Mouse (Mus musculus): ENCODE data around the gene Rab5c. TPM values are rescaled to one million over a fixed set of nuclear protein-coding genes. Genes with fewer than 3 reads are reported as not detected.
A peak's percentile ranks its signal among the peaks of the same experiment; 100 is the strongest.

The Rab5c gene
- total and polyA plus RNA-seq, 2 experiments from 2014 or later = 34.4 to 250 TPM

- 6% methylated on average over 23 of the region's 23 CpGs for WGBS
- ATAC-seq (ENCODE audit: low FRiP score) (0 out of 2 replicates have a peak, but pooled peaks have one; percentile 13), DNase-seq (ENCODE audit: low spot score) (peak; percentile 38)
- Histone ChIP-seq H3K9me3 (ENCODE audit: low read length) (no peaks in the 10 kb centered on the region), H3K27me3 (ENCODE audit: insufficient read depth, low read length) (peaks cover 8% of the 10 kb centered on the region; the same call in 1 of the 2 replicates), H3K36me3 (ENCODE audit: insufficient read depth, low read length) (no peaks in the 10 kb centered on the region), H3K4me2 (ENCODE audit: low read depth, low read length, poor library complexity, severe bottlenecking) (peak overlapping the region; percentile 20; the same call in 1 of the 2 replicates), H3K4me1 (ENCODE audit: insufficient read depth, low read length) (no peaks in the 10 kb centered on the region), H3K9ac (replicated peaks; ENCODE audit: low read length, poor library complexity, severe bottlenecking) (0 out of 2 replicates have a peak overlapping the region, but pooled peaks have one; percentile 29), H3K27ac (ENCODE audit: low read depth, low read length) (no peak overlapping the region), H3K4me3 (ENCODE audit: low read depth, low read length) (no peak overlapping the region)
- no peak for TF ChIP-seq CTCF (IDR thresholded peaks at IDR 0.05)
Observed at GRCm38 (mm10) chr11:100673169-100673568, 64.8 kb downstream of the Rab5c start.

DNA sequence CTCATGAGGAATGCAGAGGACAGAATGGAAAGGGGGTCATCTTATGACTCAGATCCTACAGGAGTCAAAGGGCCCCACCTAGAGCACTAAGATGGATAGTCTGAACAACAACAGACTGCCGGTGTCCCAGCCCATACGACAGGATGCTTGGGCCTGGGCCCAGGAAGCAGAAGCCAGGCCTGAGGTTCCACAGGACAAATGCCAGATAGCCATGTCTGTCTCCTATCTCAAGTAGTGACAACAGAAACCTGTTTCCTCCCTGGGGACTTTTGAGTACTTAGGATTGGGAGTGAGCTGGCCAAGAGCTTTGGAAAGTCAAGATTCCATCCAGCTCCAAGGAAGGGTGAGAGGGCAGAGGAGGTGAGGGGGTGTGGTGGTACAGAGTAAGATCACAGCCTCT lies 66.1 kb downstream of the Rab5c start:
- DNase-seq (ENCODE audit: low spot score) = no peak
- Histone ChIP-seq H3K4me3 (ENCODE audit: low read depth, low read length) (no peak overlapping the region), H3K4me2 (ENCODE audit: low read depth, low read length, poor library complexity, severe bottlenecking) (no peak overlapping the region), H3K36me3 (ENCODE audit: insufficient read depth, low read length) (no peaks in the 10 kb centered on the region), H3K9ac (replicated peaks; ENCODE audit: low read length, poor library complexity, severe bottlenecking) (no peak overlapping the region), H3K27me3 (ENCODE audit: insufficient read depth, low read length) (peaks cover 8% of the 10 kb centered on the region; the same call in 1 of the 2 replicates), H3K4me1 (ENCODE audit: insufficient read depth, low read length) (no peaks in the 10 kb centered on the region), H3K27ac (ENCODE audit: low read depth, low read length) (no peak overlapping the region), H3K9me3 (ENCODE audit: low read length) (no peaks in the 10 kb centered on the region)
- no peak for TF ChIP-seq CTCF (IDR thresholded peaks at IDR 0.05)
- no peak for ATAC-seq (ENCODE audit: low FRiP score)
- 88% methylated on average over 2 of the region's 2 CpGs for WGBS

- ATAC-seq (ENCODE audit: low FRiP score) (no peak), DNase-seq (ENCODE audit: low spot score) (no peak)
- H3K9me3 ChIP-seq (ENCODE audit: low read length) = no peaks in the 10 kb centered on the region
- no peak overlapping the region for H3K9ac ChIP-seq (replicated peaks; ENCODE audit: low read length, poor library complexity, severe bottlenecking)
- no peaks in the 10 kb centered on the region for H3K36me3 ChIP-seq (ENCODE audit: insufficient read depth, low read length)
- peaks cover 8% of the 10 kb centered on the region; the same call in 1 of the 2 replicates for H3K27me3 ChIP-seq (ENCODE audit: insufficient read depth, low read length)
- H3K4me1 ChIP-seq (ENCODE audit: insufficient read depth, low read length) = no peaks in the 10 kb centered on the region
- H3K27ac ChIP-seq (ENCODE audit: low read depth, low read length) = no peak overlapping the region
- H3K4me3 ChIP-seq (ENCODE audit: low read depth, low read length) = no peak overlapping the region
- 56% methylated on average over 1 of the region's 1 CpGs for WGBS
- H3K4me2 ChIP-seq (ENCODE audit: low read depth, low read length, poor library complexity, severe bottlenecking) = no peak overlapping the region
- no peak for TF ChIP-seq CTCF (IDR thresholded peaks at IDR 0.05)
Observed at GRCm38 (mm10) chr11:100671049-100671448, 67.0 kb downstream of the Rab5c start.

Other genes starting within 250 kb of the Rab5c start
- 207 and 228 TPM in 2 replicates for gene Acly, start 210.2 kb downstream of the Rab5c start, total RNA-seq (2014; rRNA removed)
- 116 and 120 TPM in 2 replicates for gene Acly, start 210.2 kb downstream of the Rab5c start, polyA plus RNA-seq (2015; fragmentation: Nextera tagmentation; extraction: Ambion mirVana)
- 0.33 and 0.71 TPM in 2 replicates for gene Ttc25, start 192.6 kb downstream of the Rab5c start, total RNA-seq (2014; rRNA removed)
- 0.96 and 1.4 TPM in 2 replicates for gene Ttc25, start 192.6 kb downstream of the Rab5c start, polyA plus RNA-seq (2015; fragmentation: Nextera tagmentation; extraction: Ambion mirVana)
- 54.7 and 68.8 TPM in 2 replicates for gene Cnp, start 163.3 kb downstream of the Rab5c start, total RNA-seq (2014; rRNA removed)
- gene Cnp, start 163.3 kb downstream of the Rab5c start, polyA plus RNA-seq (2015; fragmentation: Nextera tagmentation; extraction: Ambion mirVana) = 65.3 and 76.0 TPM in 2 replicates
- gene Nkiras2, start 119.0 kb downstream of the Rab5c start, total RNA-seq (2014; rRNA removed) = 106 and 125 TPM in 2 replicates
- gene Nkiras2, start 119.0 kb downstream of the Rab5c start, polyA plus RNA-seq (2015; fragmentation: Nextera tagmentation; extraction: Ambion mirVana) = 80.9 and 89.3 TPM in 2 replicates
- 67.1 and 75.9 TPM in 2 replicates for gene Dnajc7, start 118.0 kb downstream of the Rab5c start, total RNA-seq (2014; rRNA removed)
- gene Dnajc7, start 118.0 kb downstream of the Rab5c start, polyA plus RNA-seq (2015; fragmentation: Nextera tagmentation; extraction: Ambion mirVana) = 228 and 234 TPM in 2 replicates
- gene Zfp385c, start 45.8 kb downstream of the Rab5c start, total RNA-seq (2014; rRNA removed) = 0.66 and 2.5 TPM in 2 replicates
- 0.53 and 0.98 TPM in 2 replicates for gene Zfp385c, start 45.8 kb downstream of the Rab5c start, polyA plus RNA-seq (2015; fragmentation: Nextera tagmentation; extraction: Ambion mirVana)
- gene Dhx58, start 33.9 kb downstream of the Rab5c start, total RNA-seq (2014; rRNA removed) = 2.4 and 3.8 TPM in 2 replicates
- gene Dhx58, start 33.9 kb downstream of the Rab5c start, polyA plus RNA-seq (2015; fragmentation: Nextera tagmentation; extraction: Ambion mirVana) = 1.8 and 2.2 TPM in 2 replicates
- gene Kat2a, start 25.8 kb downstream of the Rab5c start, total RNA-seq (2014; rRNA removed) = 62.8 and 75.6 TPM in 2 replicates
- gene Kat2a, start 25.8 kb downstream of the Rab5c start, polyA plus RNA-seq (2015; fragmentation: Nextera tagmentation; extraction: Ambion mirVana) = 69.9 and 70.0 TPM in 2 replicates
- not detected in 2 replicates for gene Hspb9, start 24.4 kb downstream of the Rab5c start, total RNA-seq (2014; rRNA removed)
- not detected in 2 replicates for gene Hspb9, start 24.4 kb downstream of the Rab5c start, polyA plus RNA-seq (2015; fragmentation: Nextera tagmentation; extraction: Ambion mirVana)
- gene Kcnh4, start 21.7 kb upstream of the Rab5c start, total RNA-seq (2014; rRNA removed) = 13.7 and 19.6 TPM in 2 replicates
- 6.1 and 7.4 TPM in 2 replicates for gene Kcnh4, start 21.7 kb upstream of the Rab5c start, polyA plus RNA-seq (2015; fragmentation: Nextera tagmentation; extraction: Ambion mirVana)
- 4.5 and 6.7 TPM in 2 replicates for gene Hcrt, start 24.7 kb upstream of the Rab5c start, total RNA-seq (2014; rRNA removed)
- 5.7 and 16.8 TPM in 2 replicates for gene Hcrt, start 24.7 kb upstream of the Rab5c start, polyA plus RNA-seq (2015; fragmentation: Nextera tagmentation; extraction: Ambion mirVana)
- gene Ghdc, start 32.7 kb upstream of the Rab5c start, total RNA-seq (2014; rRNA removed) = 13.9 and 14.1 TPM in 2 replicates
- 6.5 and 6.7 TPM in 2 replicates for gene Ghdc, start 32.7 kb upstream of the Rab5c start, polyA plus RNA-seq (2015; fragmentation: Nextera tagmentation; extraction: Ambion mirVana)
- 22.5 and 25.6 TPM in 2 replicates for gene Stat5b, start 112.5 kb upstream of the Rab5c start, total RNA-seq (2014; rRNA removed)
- gene Stat5b, start 112.5 kb upstream of the Rab5c start, polyA plus RNA-seq (2015; fragmentation: Nextera tagmentation; extraction: Ambion mirVana) = 13.0 and 15.7 TPM in 2 replicates
- 5.1 and 8.5 TPM in 2 replicates for gene Stat5a, start 121.1 kb upstream of the Rab5c start, total RNA-seq (2014; rRNA removed)
- gene Stat5a, start 121.1 kb upstream of the Rab5c start, polyA plus RNA-seq (2015; fragmentation: Nextera tagmentation; extraction: Ambion mirVana) = 4.0 TPM in 2 replicates
- gene Stat3, start 201.3 kb upstream of the Rab5c start, total RNA-seq (2014; rRNA removed) = 37.8 and 47.1 TPM in 2 replicates
- gene Stat3, start 201.3 kb upstream of the Rab5c start, polyA plus RNA-seq (2015; fragmentation: Nextera tagmentation; extraction: Ambion mirVana) = 34.2 and 40.8 TPM in 2 replicates
- 24.8 and 26.0 TPM in 2 replicates for gene Cavin1, start 232.7 kb upstream of the Rab5c start, total RNA-seq (2014; rRNA removed)
- 46.0 and 47.5 TPM in 2 replicates for gene Cavin1, start 232.7 kb upstream of the Rab5c start, polyA plus RNA-seq (2015; fragmentation: Nextera tagmentation; extraction: Ambion mirVana)

Data from midbrain, postnatal 0 days (tissue).